Comparison of ENCODE assay signal across 8 mouse cellular contexts in the genomic region with DNA sequence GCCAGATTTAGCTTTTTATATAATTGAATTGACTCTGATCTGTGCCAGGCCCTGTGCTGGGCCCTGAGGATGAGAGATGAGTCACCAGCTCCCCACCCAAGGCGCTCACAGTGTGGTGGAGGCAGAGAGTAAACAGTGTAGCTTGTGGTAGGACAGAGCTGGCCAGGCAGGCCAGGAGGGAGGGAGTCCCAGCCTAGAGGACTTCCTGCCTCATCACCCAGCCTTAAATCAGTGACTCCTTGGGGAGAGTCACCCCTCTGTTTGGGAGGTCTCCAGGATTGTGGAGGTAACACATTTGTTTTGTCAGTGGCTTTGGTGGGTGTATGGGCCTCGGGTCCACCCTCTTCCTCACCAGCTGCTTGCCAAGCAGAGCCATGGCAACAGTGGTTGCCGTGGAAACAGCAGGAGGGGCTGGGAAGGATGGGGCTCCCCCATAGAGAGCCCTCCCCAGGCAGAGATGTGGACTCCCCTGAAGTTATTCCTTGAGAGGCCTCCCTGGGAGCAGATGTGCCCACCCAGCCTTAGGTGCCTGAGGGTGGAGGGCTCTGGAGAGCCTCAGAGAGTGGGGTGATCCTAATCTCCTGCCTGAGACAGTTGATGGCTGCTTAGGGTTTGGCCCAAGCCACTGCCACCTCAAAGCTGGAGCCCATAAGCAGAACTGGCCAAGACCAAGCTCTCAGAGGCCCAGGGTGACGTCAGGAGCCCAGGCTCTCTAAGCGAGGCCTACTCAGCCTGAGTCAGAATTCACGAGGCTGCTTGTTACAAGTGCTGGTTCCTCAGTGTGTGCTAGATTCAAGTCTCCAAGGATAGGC. TPM values are rescaled to one million over a fixed set of nuclear protein-coding genes. Genes with fewer than 3 reads are reported as not detected.
A peak's percentile ranks its signal among the peaks of the same experiment; 100 is the strongest.
DNase-seq lines count a peak whose midpoint lies in the region; ATAC-seq lines count a peak whose summit lies in the region.

No protein-coding gene starts in this region.

- no peak for DNase-seq in hindbrain, embryonic 10.5 days (ENCODE audit: low spot score)
- DNase-seq in hindbrain, embryonic 11.5 days (ENCODE audit: low spot score) = no peak
- DNase-seq in cerebellum, adult 9-10 months = peak; percentile 93
- peak; percentile 51 to 53 for DNase-seq in heart, postnatal 10 days
- peak; percentile 48 for DNase-seq in lung, postnatal 10 days
- peak; percentile 85 for DNase-seq in telencephalon, adult 2 months (ENCODE audit: low read depth, low spot score)
- no peak for DNase-seq in embryo, embryonic 10 days (ENCODE audit: low spot score)
- no peak for DNase-seq in liver, embryonic 11.5 days (ENCODE audit: low spot score)

- H3K36me3 ChIP-seq in hindbrain, embryonic 10.5 days = peaks cover 6% of the 10 kb centered on the region; the same call in 1 of the 2 replicates
- no peaks in the 10 kb centered on the region for H3K36me3 ChIP-seq in hindbrain, embryonic 11.5 days (ENCODE audit: control insufficient read depth, insufficient read depth, low read length)
- no peaks in the 10 kb centered on the region for H3K36me3 ChIP-seq in liver, embryonic 11.5 days (ENCODE audit: control insufficient read depth, insufficient read depth, low read length)

- peaks cover 16% of the 10 kb centered on the region for H3K4me1 ChIP-seq in hindbrain, embryonic 10.5 days (replicated peaks)
- H3K4me1 ChIP-seq in hindbrain, embryonic 11.5 days (replicated peaks; ENCODE audit: control insufficient read depth, insufficient read depth, low read length) = 0 out of 2 replicates have a peak, but pooled peaks cover 4% of the 10 kb centered on the region
- no peaks in the 10 kb centered on the region for H3K4me1 ChIP-seq in liver, embryonic 11.5 days (replicated peaks; ENCODE audit: control insufficient read depth, insufficient read depth, low read length)

- H3K27me3 ChIP-seq in hindbrain, embryonic 10.5 days (ENCODE audit: insufficient read depth, poor library complexity, severe bottlenecking) = peaks cover 22% of the 10 kb centered on the region
- no peaks in the 10 kb centered on the region for H3K27me3 ChIP-seq in hindbrain, embryonic 11.5 days (ENCODE audit: control insufficient read depth, insufficient read depth, low read length)
- peaks cover 4% of the 10 kb centered on the region for H3K27me3 ChIP-seq in liver, embryonic 11.5 days (replicated peaks; ENCODE audit: control insufficient read depth, insufficient read depth, low read length)

- peak overlapping the region; percentile 59; the same call in 1 of the 2 replicates for H3K27ac ChIP-seq in hindbrain, embryonic 10.5 days
- no peak overlapping the region for H3K27ac ChIP-seq in hindbrain, embryonic 11.5 days (ENCODE audit: low read depth, low read length)
- H3K27ac ChIP-seq in liver, embryonic 11.5 days (ENCODE audit: low read depth, low read length) = no peak overlapping the region

- no peak overlapping the region for H3K4me2 ChIP-seq in hindbrain, embryonic 11.5 days (replicated peaks; ENCODE audit: low read depth, low read length)
- H3K4me2 ChIP-seq in liver, embryonic 11.5 days = no peak overlapping the region

- H3K9ac ChIP-seq in hindbrain, embryonic 11.5 days (ENCODE audit: low read depth, low read length) = no peak overlapping the region
- H3K9ac ChIP-seq in liver, embryonic 11.5 days (ENCODE audit: low read depth, low read length) = no peak overlapping the region

- intact Hi-C loops in heart, postnatal 10 days (cut with DNase I) = no loop called here

- no peak overlapping the region for H3K4me3 ChIP-seq in hindbrain, embryonic 10.5 days
- H3K4me3 ChIP-seq in hindbrain, embryonic 11.5 days (ENCODE audit: low read depth, low read length) = no peak overlapping the region
- no peak overlapping the region for H3K4me3 ChIP-seq in liver, embryonic 11.5 days (ENCODE audit: low read depth, low read length)

- H3K9me3 ChIP-seq in hindbrain, embryonic 10.5 days = no peaks in the 10 kb centered on the region
- H3K9me3 ChIP-seq in hindbrain, embryonic 11.5 days (ENCODE audit: control insufficient read depth, low read length) = no peaks in the 10 kb centered on the region
- H3K9me3 ChIP-seq in liver, embryonic 11.5 days (ENCODE audit: control insufficient read depth, low read length) = no peaks in the 10 kb centered on the region

- ATAC-seq in hindbrain, embryonic 11.5 days (ENCODE audit: low FRiP score) = no peak
- no peak for ATAC-seq in liver, embryonic 11.5 days (replicated peaks; ENCODE audit: low FRiP score)

- 69% methylated on average over 6 of the region's 6 CpGs for WGBS in hindbrain, embryonic 10.5 days
- WGBS in hindbrain, embryonic 11.5 days = 77% methylated on average over 6 of the region's 6 CpGs
- WGBS in liver, embryonic 11.5 days = 64% methylated on average over 6 of the region's 6 CpGs

RNA-seq across cellular contexts. Expression of gene Ciz1, which starts 9.4 kb away (rescaled TPM):
- 56.3 and 69.4 TPM in 2 replicates for polyA plus RNA-seq in hindbrain, embryonic 10.5 days (2016; fragmentation: Nextera tagmentation; extraction: Ambion mirVana)
- 42.4 and 49.0 TPM in 2 replicates for polyA plus RNA-seq in hindbrain, embryonic 11.5 days (2014; fragmentation: Nextera tagmentation; extraction: Ambion mirVana)
- 10 to 100 TPM; 37.4 to 39.3 TPM for total RNA-seq in heart, postnatal 10 days (2021)
- polyA plus RNA-seq in liver, embryonic 11.5 days (2014; fragmentation: Nextera tagmentation; extraction: Ambion mirVana) = 45.5 and 45.8 TPM in 2 replicates

RNA-seq across cellular contexts. Expression of gene Dnm1, which starts 10.4 kb away (rescaled TPM):
- 12.3 and 17.0 TPM in 2 replicates for polyA plus RNA-seq in hindbrain, embryonic 10.5 days (2016; fragmentation: Nextera tagmentation; extraction: Ambion mirVana)
- 17.4 and 22.6 TPM in 2 replicates for polyA plus RNA-seq in hindbrain, embryonic 11.5 days (2014; fragmentation: Nextera tagmentation; extraction: Ambion mirVana)
- total RNA-seq in heart, postnatal 10 days (2021) = 10 to 100 TPM; 10.0 to 12.5 TPM
- 9.3 and 10.0 TPM in 2 replicates for polyA plus RNA-seq in liver, embryonic 11.5 days (2014; fragmentation: Nextera tagmentation; extraction: Ambion mirVana)

RNA-seq across cellular contexts. Expression of gene 1110008P14Rik, which starts 39.0 kb away (rescaled TPM):
- 41.4 and 66.7 TPM in 2 replicates for polyA plus RNA-seq in hindbrain, embryonic 10.5 days (2016; fragmentation: Nextera tagmentation; extraction: Ambion mirVana)
- 62.1 and 62.7 TPM in 2 replicates for polyA plus RNA-seq in hindbrain, embryonic 11.5 days (2014; fragmentation: Nextera tagmentation; extraction: Ambion mirVana)
- 10 to 100 TPM; 52.7 to 57.4 TPM for total RNA-seq in heart, postnatal 10 days (2021)
- polyA plus RNA-seq in liver, embryonic 11.5 days (2014; fragmentation: Nextera tagmentation; extraction: Ambion mirVana) = 36.2 and 39.7 TPM in 2 replicates

RNA-seq across cellular contexts. Expression of gene Lcn2, which starts 45.3 kb away (rescaled TPM):
- polyA plus RNA-seq in hindbrain, embryonic 10.5 days (2016; fragmentation: Nextera tagmentation; extraction: Ambion mirVana) = not detected in 2 replicates
- 0.19 TPM in 1 of 2 replicates, not detected in the other for polyA plus RNA-seq in hindbrain, embryonic 11.5 days (2014; fragmentation: Nextera tagmentation; extraction: Ambion mirVana)
- 1 to 10 TPM; 4.2 to 7.1 TPM for total RNA-seq in heart, postnatal 10 days (2021)
- 8.0 and 9.9 TPM in 2 replicates for polyA plus RNA-seq in liver, embryonic 11.5 days (2014; fragmentation: Nextera tagmentation; extraction: Ambion mirVana)

RNA-seq across cellular contexts. Expression of gene Ptges2, which starts 53.0 kb away (rescaled TPM):
- 26.3 and 32.3 TPM in 2 replicates for polyA plus RNA-seq in hindbrain, embryonic 10.5 days (2016; fragmentation: Nextera tagmentation; extraction: Ambion mirVana)
- polyA plus RNA-seq in hindbrain, embryonic 11.5 days (2014; fragmentation: Nextera tagmentation; extraction: Ambion mirVana) = 30.2 and 30.8 TPM in 2 replicates
- 10 to 100 TPM; 63.4 to 70.0 TPM for total RNA-seq in heart, postnatal 10 days (2021)
- polyA plus RNA-seq in liver, embryonic 11.5 days (2014; fragmentation: Nextera tagmentation; extraction: Ambion mirVana) = 23.0 and 23.6 TPM in 2 replicates

Comparison
In these comparisons a context has a peak if more than half of its experiments do, and no peak if none do; other contexts are left out.
1. DNase-seq: peak in cerebellum, adult 9-10 months (single experiment), heart, postnatal 10 days (2 of 2), lung, postnatal 10 days (single experiment) and telencephalon, adult 2 months (single experiment); none in hindbrain, embryonic 10.5 days (single experiment), hindbrain, embryonic 11.5 days (single experiment), embryo, embryonic 10 days (single experiment) and liver, embryonic 11.5 days (single experiment).